Mouse (Mus musculus): Measurements from ENCODE around the gene Casp6. TPM values are rescaled to one million over a fixed set of nuclear protein-coding genes. Genes with fewer than 3 reads are reported as not detected.

The Casp6 gene
- total RNA-seq (2021), result 10 to 100 TPM; 10.4 to 11.2 TPM
- polyA plus RNA-seq (2012; rRNA removed), result 16.9 and 23.6 TPM in 2 replicates
- long read RNA-seq, transcript Casp6-201 (7 exons, 1,456 nt), result major isoform, 15 of 17 reads
- long read RNA-seq, partial matches to known transcripts, result 1 of 17 reads
- long read RNA-seq, other reads (novel, unspliced or antisense), result 1 of 17 reads

GRCm38 (mm10) chr3:129901271-129901809 is at the start of gene Casp6:
Gene Casp6, plus strand, starts transcription at chr3:129901425.
- no peaks in the 10 kb centered on the region for H3K27me3 ChIP-seq (ENCODE audit: control insufficient read depth, insufficient read depth, low read length)
- peak within 1 kb of the TSS; percentile 90 for H3K4me3 ChIP-seq
- WGBS, result 0% methylated on average over 34 of the region's 34 CpGs
- H3K79me2 ChIP-seq (replicated peaks; ENCODE audit: control insufficient read depth, insufficient read depth, low read length), result no peaks in the 10 kb centered on the region
- peak within 1 kb of the TSS; percentile 76 for H3K27ac ChIP-seq
- H3K36me3 ChIP-seq (ENCODE audit: control insufficient read depth, insufficient read depth, low read length), result no peaks in the 10 kb centered on the region
- peak within 1 kb of the TSS; percentile 80 for H3K9ac ChIP-seq (ENCODE audit: low read depth, low read length)
- DNase-seq, result peak; percentile 87 to 89
- intact Hi-C loops (cut with DNase I), result loop anchor here (5.0 to 10.0 kb wide), 2 partner anchors 161 to 793 kb away; partner anchors contain the start of gene Sec24b
- peaks cover 2% of the 10 kb centered on the region for H3K4me1 ChIP-seq (ENCODE audit: control insufficient read depth, insufficient read depth, low read length)
- TF ChIP-seq POLR2A (IDR thresholded peaks at IDR 0.05; ENCODE audit: insufficient read depth, low read depth, low read length) (peak; percentile 59; the same call in 1 of the 2 replicates), CTCF (IDR thresholded peaks at IDR 0.05) (no peak)

- H3K4me1 ChIP-seq (ENCODE audit: control insufficient read depth, insufficient read depth, low read length), result no peaks in the 10 kb centered on the region
- intact Hi-C loops (cut with DNase I), result no loop called here
- no peaks in the 10 kb centered on the region for H3K36me3 ChIP-seq (ENCODE audit: control insufficient read depth, insufficient read depth, low read length)
- H3K4me3 ChIP-seq, result no peak overlapping the region
- no peaks in the 10 kb centered on the region for H3K79me2 ChIP-seq (replicated peaks; ENCODE audit: control insufficient read depth, insufficient read depth, low read length)
- H3K27ac ChIP-seq, result no peak overlapping the region
- no peaks in the 10 kb centered on the region for H3K27me3 ChIP-seq (ENCODE audit: control insufficient read depth, insufficient read depth, low read length)
- no peak for DNase-seq
- WGBS, result 42% methylated on average over 2 of the region's 2 CpGs
- H3K9ac ChIP-seq (ENCODE audit: low read depth, low read length), result no peak overlapping the region
- TF ChIP-seq CTCF (IDR thresholded peaks at IDR 0.05) (no peak), EP300 (IDR thresholded peaks at IDR 0.05; ENCODE audit: insufficient read depth, low read depth, low read length) (no peak), POLR2A (IDR thresholded peaks at IDR 0.05; ENCODE audit: insufficient read depth, low read depth, low read length) (no peak)
Measured at GRCm38 (mm10) chr3:129862592-129862991, 38.6 kb upstream of the Casp6 start.

GRCm38 (mm10) chr3:129863698-129864097 is 37.5 kb upstream of the Casp6 start:
- no peaks in the 10 kb centered on the region for H3K27me3 ChIP-seq (ENCODE audit: control insufficient read depth, insufficient read depth, low read length)
- TF ChIP-seq CTCF (IDR thresholded peaks at IDR 0.05) (peak; percentile 75), POLR2A (IDR thresholded peaks at IDR 0.05; ENCODE audit: insufficient read depth, low read depth, low read length) (no peak)
- H3K9ac ChIP-seq (ENCODE audit: low read depth, low read length), result no peak overlapping the region
- no peaks in the 10 kb centered on the region for H3K4me1 ChIP-seq (ENCODE audit: control insufficient read depth, insufficient read depth, low read length)
- intact Hi-C loops (cut with DNase I), result loop anchor here (1.0 kb wide), 1 partner anchor 217 kb away; no protein-coding TSS in a partner anchor
- no peaks in the 10 kb centered on the region for H3K79me2 ChIP-seq (replicated peaks; ENCODE audit: control insufficient read depth, insufficient read depth, low read length)
- no peak overlapping the region for H3K27ac ChIP-seq
- 42% methylated on average over 14 of the region's 14 CpGs for WGBS
- peak; percentile 8 to 52 for DNase-seq
- H3K36me3 ChIP-seq (ENCODE audit: control insufficient read depth, insufficient read depth, low read length), result no peaks in the 10 kb centered on the region
- no peak overlapping the region for H3K4me3 ChIP-seq

- peaks cover 3% of the 10 kb centered on the region; the same call in 1 of the 2 replicates for H3K4me1 ChIP-seq (ENCODE audit: control insufficient read depth, insufficient read depth, low read length)
- no peaks in the 10 kb centered on the region for H3K79me2 ChIP-seq (replicated peaks; ENCODE audit: control insufficient read depth, insufficient read depth, low read length)
- intact Hi-C loops (cut with DNase I), result loop anchor here (5.0 kb wide), 1 partner anchor 185 kb away; the partner anchor contains the start of gene Sec24b
- no peak overlapping the region for H3K27ac ChIP-seq
- 88% methylated on average over 10 of the region's 10 CpGs for WGBS
- no peaks in the 10 kb centered on the region for H3K36me3 ChIP-seq (ENCODE audit: control insufficient read depth, insufficient read depth, low read length)
- H3K27me3 ChIP-seq (ENCODE audit: control insufficient read depth, insufficient read depth, low read length), result no peaks in the 10 kb centered on the region
- no peak overlapping the region for H3K9ac ChIP-seq (ENCODE audit: low read depth, low read length)
- no peak overlapping the region for H3K4me3 ChIP-seq
- no peak for DNase-seq
- no peak for TF ChIP-seq EP300 (IDR thresholded peaks at IDR 0.05; ENCODE audit: insufficient read depth, low read depth, low read length)
- no peak for TF ChIP-seq POLR2A (IDR thresholded peaks at IDR 0.05; ENCODE audit: insufficient read depth, low read depth, low read length)
- no peak for TF ChIP-seq CTCF (IDR thresholded peaks at IDR 0.05)
Measured at GRCm38 (mm10) chr3:129877327-129877726, 23.9 kb upstream of the Casp6 start.

GRCm38 (mm10) chr3:129878405-129879021 is 22.7 kb upstream of the Casp6 start, which contains the start of gene Pla2g12a:
Gene Pla2g12a, plus strand, starts transcription at chr3:129878606.
- WGBS, result under 1% methylated on average over 64 of the region's 66 CpGs
- TF ChIP-seq EP300 (IDR thresholded peaks at IDR 0.05; ENCODE audit: insufficient read depth, low read depth, low read length) (0 out of 2 replicates have a peak, but pooled peaks have one; percentile 15), CTCF (IDR thresholded peaks at IDR 0.05) (peak; percentile 21), POLR2A (IDR thresholded peaks at IDR 0.05; ENCODE audit: insufficient read depth, low read depth, low read length) (peak; percentile 35; the same call in 1 of the 2 replicates)

More at GRCm38 (mm10) chr3:129878405-129879021, 22.7 kb upstream of the Casp6 start, which contains the start of gene Pla2g12a:
- Histone ChIP-seq H3K27me3 (ENCODE audit: control insufficient read depth, insufficient read depth, low read length) (no peaks in the 10 kb centered on the region), H3K4me3 (peak within 1 kb of the TSS; percentile 79), H3K79me2 (replicated peaks; ENCODE audit: control insufficient read depth, insufficient read depth, low read length) (no peaks in the 10 kb centered on the region), H3K36me3 (ENCODE audit: control insufficient read depth, insufficient read depth, low read length) (no peaks in the 10 kb centered on the region), H3K9ac (ENCODE audit: low read depth, low read length) (peak within 1 kb of the TSS; percentile 78), H3K4me1 (ENCODE audit: control insufficient read depth, insufficient read depth, low read length) (peaks cover 3% of the 10 kb centered on the region; the same call in 1 of the 2 replicates), H3K27ac (peak within 1 kb of the TSS; percentile 79)
- DNase-seq, result peak; percentile 93 to 94
- intact Hi-C loops (cut with DNase I), result loop anchor here (5.0 kb wide), 1 partner anchor 184 kb away; the partner anchor contains the start of gene Sec24b

All from heart, adult 2 months (tissue).